Mouse (Mus musculus) megakaryocyte, embryonic 14.5 days (primary cell): ENCODE data around the gene Fam72a. TPM values are rescaled to one million over a fixed set of nuclear protein-coding genes. Genes with fewer than 3 reads are reported as not detected.
"Not testable (repeated sequence)": the region's sequence is repeated elsewhere in the genome, so short reads cannot be mapped to it uniquely, and the experiment has no call there.

ENCODE experiments used
- H3K27me3 ChIP-seq: replicated peaks from 2 replicates; pipeline ENCODE3; 2012; ENCODE audit warnings: inconsistent platforms
- H3K36me3 ChIP-seq: replicated peaks from 2 replicates; pipeline ENCODE3; 2012; ENCODE audit warnings: low read length, inconsistent platforms, mixed read lengths
- H3K4me1 ChIP-seq: 2 replicates; pipeline ENCODE4 v1.6.1; 2012; ENCODE audit warnings: inconsistent platforms
- H3K4me3 ChIP-seq: replicated peaks from 2 replicates; pipeline ENCODE3; 2012; ENCODE audit warnings: moderate library complexity, mild to moderate bottlenecking, inconsistent platforms
- H3K9me3 ChIP-seq: 2 replicates; pipeline ENCODE4 v1.6.1; 2012; ENCODE audit warnings: inconsistent platforms
- FLI1 ChIP-seq: IDR thresholded peaks from 2 replicates; pipeline ENCODE4 v1.6.1; 2012; ENCODE audit warnings: low read length, inconsistent platforms, mixed read lengths
- GATA1 ChIP-seq: IDR thresholded peaks from 3 replicates; pipeline ENCODE4 v1.6.1; 2012; ENCODE audit warnings: mixed read lengths, low read length, inconsistent platforms, borderline replicate concordance
- polyA plus RNA-seq: library from polyadenylated mRNA; stranded (reverse); fragments of >175 nt; gene quantifications from 2 replicates; pipeline ENCODE4 v1.2.3, GENCODE M21; 2012; ENCODE audit warnings: low replicate concordance; ENCODE audit not compliant: insufficient read depth

The Fam72a gene
- polyA plus RNA-seq, 1 experiment: 3.6 TPM

DNA sequence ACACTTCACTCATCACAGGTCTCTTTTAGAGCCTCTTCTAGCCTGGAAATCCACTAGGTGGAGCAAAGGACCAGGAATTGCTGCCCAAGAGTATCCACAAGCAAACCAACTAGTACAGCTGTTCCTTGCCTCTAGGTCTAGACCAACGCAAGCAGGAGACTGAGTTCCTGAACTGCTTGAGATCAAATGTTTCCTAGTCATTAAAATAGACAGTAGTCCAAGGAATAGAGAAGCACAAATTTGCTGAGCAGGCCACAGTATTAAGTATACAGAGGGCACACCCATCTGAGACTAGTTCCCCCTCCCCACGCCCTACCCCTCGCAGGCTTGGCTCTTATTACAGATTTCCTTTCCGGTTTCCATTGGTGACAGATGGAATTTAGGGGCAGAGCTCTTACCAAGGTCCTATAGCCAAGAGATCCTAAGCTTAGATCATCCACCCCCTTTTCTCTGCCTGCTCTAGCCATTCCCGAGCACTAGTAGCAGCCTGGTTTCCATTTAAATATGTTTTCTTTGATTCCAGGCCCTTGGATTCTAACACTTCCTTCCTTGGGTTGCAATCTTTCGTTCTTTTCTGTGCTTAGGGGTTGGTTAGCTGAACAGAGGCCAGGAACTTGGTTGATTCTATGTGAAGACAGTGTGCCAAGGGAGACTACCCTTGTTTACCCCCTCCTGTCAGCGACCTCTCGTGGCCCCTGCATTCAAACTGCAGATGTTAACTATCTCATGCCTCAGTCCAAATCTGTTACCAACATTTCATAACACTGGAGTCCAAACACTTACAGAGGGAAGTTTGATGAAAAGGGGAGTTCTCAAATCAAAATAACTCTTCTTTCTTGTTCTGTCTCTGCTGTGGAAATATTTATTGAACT, 21.0 kb downstream of the Fam72a start:
- Histone ChIP-seq H3K4me1 (peaks cover 27% of the 10 kb centered on the region), H3K4me3 (no peak overlapping the region), H3K9me3 (no peaks in the 10 kb centered on the region), H3K36me3 (no peaks in the 10 kb centered on the region), H3K27me3 (peaks cover 2% of the 10 kb centered on the region)
- no peak for TF ChIP-seq GATA1
- TF ChIP-seq FLI1: no peak

DNA sequence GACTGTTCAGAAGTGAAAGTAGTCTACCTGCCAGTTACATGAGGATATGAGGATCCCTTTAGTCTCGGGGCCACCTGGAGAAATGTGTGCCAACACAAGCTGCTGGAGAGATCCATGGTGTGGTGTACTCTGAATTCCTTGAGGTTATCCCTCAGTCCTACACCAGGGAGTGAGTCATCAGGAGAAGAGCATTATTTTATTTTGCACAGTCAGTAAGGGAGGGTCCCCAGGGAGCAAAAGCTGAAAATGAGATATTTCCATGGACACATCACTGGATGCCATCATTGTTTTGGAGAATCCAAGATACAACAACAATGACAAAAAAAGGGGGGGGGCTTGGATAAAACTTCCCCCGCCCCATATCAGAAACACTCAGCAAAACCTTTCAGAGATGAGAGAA, 24.3 kb downstream of the Fam72a start:
- H3K9me3 ChIP-seq: 0 out of 2 replicates have a peak, but pooled peaks cover 3% of the 10 kb centered on the region
- TF ChIP-seq GATA1: no peak
- TF ChIP-seq FLI1: no peak
- H3K27me3 ChIP-seq: peaks cover 6% of the 10 kb centered on the region
- H3K4me3 ChIP-seq: peak overlapping the region; percentile 10
- H3K36me3 ChIP-seq: no peaks in the 10 kb centered on the region
- peaks cover 35% of the 10 kb centered on the region for H3K4me1 ChIP-seq

DNA sequence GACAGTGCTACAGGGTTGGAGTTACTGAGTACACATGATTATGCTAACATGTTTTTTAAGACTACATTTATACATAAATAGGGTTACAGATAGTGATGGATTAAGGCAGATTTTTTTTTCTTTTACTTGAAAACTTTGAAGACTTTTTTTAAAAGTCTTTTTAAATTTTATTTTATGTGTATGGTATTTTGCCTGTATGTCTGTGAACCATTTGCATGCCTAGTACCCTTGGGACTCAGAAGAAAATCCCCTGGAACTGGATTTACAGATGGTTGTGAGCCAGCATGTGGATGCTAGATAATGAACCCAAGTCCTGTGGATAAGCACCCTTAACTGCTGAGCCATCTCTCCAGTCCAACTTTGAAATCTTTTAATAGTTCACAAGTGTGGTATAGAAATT, 25.7 kb downstream of the Fam72a start:
- Histone ChIP-seq H3K27me3 (peaks cover 13% of the 10 kb centered on the region), H3K4me3 (no peak overlapping the region), H3K36me3 (no peaks in the 10 kb centered on the region), H3K4me1 (peaks cover 33% of the 10 kb centered on the region), H3K9me3 (0 out of 2 replicates have a peak, but pooled peaks cover 3% of the 10 kb centered on the region)
- TF ChIP-seq GATA1 (no peak), FLI1 (no peak)

DNA sequence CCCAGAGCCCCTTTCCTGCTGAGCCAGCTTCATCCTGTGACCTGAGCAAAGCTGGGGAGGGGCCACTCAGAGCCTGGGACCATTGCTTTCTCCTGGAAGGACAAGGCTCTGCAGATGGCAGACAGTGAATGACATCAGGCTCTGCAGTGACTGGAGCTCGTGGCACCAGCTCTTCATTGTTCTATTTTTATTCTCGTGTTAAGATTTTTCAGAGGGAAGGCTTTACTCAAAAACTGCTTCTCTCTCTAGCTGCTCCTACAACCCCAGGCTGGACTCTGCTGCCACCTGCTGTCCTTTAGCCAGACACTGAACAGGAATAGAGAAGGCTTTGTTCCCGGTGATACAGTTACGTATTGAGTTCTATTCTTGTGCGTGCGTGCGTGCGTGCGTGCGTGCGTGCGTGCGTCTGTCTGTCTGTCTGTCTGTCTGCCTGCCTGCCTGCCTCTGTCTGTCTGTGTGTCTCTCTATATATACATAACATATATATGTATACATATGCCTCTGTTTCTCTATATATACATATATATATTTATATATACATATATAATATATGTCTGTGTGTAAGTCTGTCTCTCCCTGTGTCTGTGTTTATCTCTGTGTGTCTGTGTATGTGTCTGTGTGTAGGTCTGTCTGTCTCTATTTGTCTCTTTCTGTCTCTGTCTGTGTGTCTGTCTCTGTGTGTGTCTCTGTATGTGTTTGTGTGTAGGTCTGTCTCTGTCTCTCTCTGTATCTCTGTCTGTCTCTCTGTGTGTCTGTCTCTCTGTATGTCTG, 27.5 kb downstream of the Fam72a start:
- H3K9me3 ChIP-seq: 0 out of 2 replicates have a peak, but pooled peaks cover 3% of the 10 kb centered on the region
- no peaks in the 10 kb centered on the region for H3K36me3 ChIP-seq
- peaks cover 26% of the 10 kb centered on the region for H3K4me1 ChIP-seq
- TF ChIP-seq GATA1 (no peak), FLI1 (no peak)
- H3K27me3 ChIP-seq: peaks cover 13% of the 10 kb centered on the region
- H3K4me3 ChIP-seq: peak overlapping the region; percentile 78

DNA sequence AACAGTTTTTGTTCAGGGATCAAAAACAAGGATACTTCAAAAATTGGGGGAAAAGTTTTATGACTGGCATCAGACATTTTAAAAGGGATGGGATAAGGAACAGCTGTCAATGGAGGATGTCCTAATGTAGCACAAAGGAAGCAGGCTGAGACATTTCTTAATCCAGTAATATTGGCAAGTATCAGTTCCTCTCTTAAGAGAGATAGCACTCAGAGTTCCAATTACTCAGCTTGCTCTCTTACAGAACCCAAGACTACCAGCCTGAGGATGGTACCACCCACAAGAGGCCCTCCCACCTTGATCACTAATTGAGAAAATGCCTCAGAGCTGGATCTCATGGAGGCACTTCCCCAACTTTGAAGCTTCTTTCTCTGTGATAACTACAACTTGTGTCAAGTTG, 32.8 kb downstream of the Fam72a start:
- H3K4me3 ChIP-seq: no peak overlapping the region
- peaks cover 10% of the 10 kb centered on the region for H3K4me1 ChIP-seq
- TF ChIP-seq FLI1: no peak
- TF ChIP-seq GATA1: no peak
- H3K27me3 ChIP-seq: peaks cover 17% of the 10 kb centered on the region
- no peaks in the 10 kb centered on the region for H3K36me3 ChIP-seq
- 0 out of 2 replicates have a peak, but pooled peaks cover 3% of the 10 kb centered on the region for H3K9me3 ChIP-seq

DNA sequence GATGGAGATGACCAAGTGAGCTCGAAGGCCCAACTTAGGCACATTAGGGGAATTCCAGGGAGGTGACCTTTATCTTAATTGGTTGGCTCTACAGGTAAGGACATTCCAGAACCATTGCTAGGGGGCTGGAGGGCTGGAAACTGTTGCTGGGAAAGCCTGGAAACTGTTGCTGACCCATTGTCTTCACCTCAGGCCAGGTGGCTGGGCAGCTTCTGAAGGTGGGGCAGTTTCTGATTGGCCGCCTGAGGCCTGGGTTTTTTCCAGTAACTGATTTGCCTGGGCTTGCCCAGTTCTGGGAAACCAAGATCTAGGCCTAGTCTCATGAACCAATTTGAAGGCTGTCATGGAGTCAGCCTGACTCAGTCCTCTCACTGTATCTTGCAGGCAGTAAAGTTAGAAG, 34.4 kb downstream of the Fam72a start:
- no peaks in the 10 kb centered on the region for H3K36me3 ChIP-seq
- no peak overlapping the region for H3K4me3 ChIP-seq
- TF ChIP-seq FLI1 (no peak), GATA1 (no peak)
- no peaks in the 10 kb centered on the region for H3K9me3 ChIP-seq
- H3K27me3 ChIP-seq: peaks cover 13% of the 10 kb centered on the region
- peaks cover 10% of the 10 kb centered on the region for H3K4me1 ChIP-seq

DNA sequence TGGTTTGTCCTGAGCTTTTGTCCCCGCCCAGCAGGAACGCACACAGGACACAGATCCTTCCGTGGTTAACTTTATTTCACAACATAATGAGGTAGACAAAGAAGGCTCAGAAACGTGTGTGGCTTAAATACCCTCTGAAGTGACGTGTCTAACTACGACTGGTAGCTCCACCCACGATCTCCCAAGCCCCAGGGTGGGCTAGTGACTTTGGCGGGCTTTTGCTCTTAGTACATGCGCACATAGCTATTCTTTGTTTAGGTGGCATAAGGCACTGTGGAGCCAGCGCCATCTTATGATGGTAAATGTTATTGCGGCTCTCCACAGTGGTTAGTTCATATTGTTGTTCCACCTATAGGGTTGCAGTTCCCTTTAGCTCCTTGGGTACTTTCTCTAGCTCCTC, 38.4 kb downstream of the Fam72a start:
- H3K27me3 ChIP-seq: peaks cover 18% of the 10 kb centered on the region
- H3K4me1 ChIP-seq, H3K9me3 ChIP-seq, H3K4me3 ChIP-seq, H3K36me3 ChIP-seq: not testable (repeated sequence)

DNA sequence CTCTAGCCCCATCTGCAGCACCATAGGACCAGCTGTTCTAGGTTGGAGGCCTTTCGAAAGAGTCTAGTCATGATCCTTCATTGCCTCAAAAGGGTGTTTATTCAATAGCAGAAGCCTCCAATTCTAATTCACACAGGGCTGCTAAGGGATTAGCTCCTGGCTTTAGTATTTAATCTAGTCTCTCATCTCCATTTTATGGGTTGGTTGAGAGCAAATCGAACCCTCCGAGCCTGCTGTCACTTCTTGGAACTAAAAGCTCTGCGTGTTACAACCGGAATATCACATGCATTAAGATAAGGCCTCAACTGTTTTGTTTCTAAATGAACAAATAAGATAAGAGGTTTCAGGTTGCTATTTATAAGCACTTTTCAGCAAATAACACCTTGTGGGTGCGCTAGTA, 42.0 kb downstream of the Fam72a start:
- Histone ChIP-seq H3K4me1 (no peaks in the 10 kb centered on the region), H3K27me3 (peaks cover 18% of the 10 kb centered on the region), H3K36me3 (no peaks in the 10 kb centered on the region), H3K4me3 (no peak overlapping the region), H3K9me3 (no peaks in the 10 kb centered on the region)
- no peak for TF ChIP-seq FLI1
- TF ChIP-seq GATA1: no peak

DNA sequence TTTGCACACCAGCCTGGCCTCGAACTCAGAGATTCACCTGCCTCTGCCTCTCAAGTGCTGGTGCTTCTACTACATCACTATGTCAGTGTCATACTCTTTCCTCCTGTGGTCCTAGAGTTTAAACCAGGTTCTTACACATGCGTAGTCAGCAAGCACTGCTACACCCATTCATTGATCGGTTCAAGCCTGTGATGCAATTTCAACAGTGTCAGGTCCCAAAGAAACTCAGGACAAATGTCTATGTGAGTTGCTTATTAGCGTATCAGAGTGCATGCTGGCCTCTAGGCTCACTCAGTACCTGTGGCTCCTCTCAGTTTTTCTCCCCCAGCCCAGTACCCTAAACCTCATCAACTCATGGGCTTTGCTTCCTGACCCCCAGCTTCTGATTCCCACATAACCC, 42.7 kb downstream of the Fam72a start:
- Histone ChIP-seq H3K27me3 (peaks cover 20% of the 10 kb centered on the region), H3K4me1 (no peaks in the 10 kb centered on the region)

DNA sequence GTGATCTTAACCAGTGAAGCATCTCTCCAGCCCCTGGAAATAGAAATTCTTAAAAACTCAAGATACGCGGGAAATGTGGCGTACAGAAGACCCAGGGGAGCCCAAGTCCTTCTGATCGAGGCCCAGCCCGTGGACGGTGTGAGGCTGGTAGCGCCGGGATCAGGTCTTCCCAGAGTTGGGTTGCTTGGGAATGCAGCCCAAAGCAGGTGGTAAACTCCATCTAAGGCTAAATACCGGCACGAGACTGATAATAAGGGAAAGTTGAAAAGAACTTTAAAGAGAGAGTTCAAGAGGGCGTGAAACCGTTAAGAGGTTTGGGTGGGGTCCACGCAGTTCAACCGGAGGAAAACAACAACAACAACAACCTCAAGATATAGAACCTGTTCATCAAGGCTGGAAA, 46.0 kb downstream of the Fam72a start:
- no peak for TF ChIP-seq GATA1
- no peak for TF ChIP-seq FLI1
- H3K4me3 ChIP-seq: no peak overlapping the region
- H3K27me3 ChIP-seq: peaks cover 30% of the 10 kb centered on the region
- no peaks in the 10 kb centered on the region for H3K4me1 ChIP-seq
- H3K36me3 ChIP-seq: no peaks in the 10 kb centered on the region
- no peaks in the 10 kb centered on the region for H3K9me3 ChIP-seq

More for the DNA sequence above, 42.7 kb downstream of the Fam72a start:
- Histone ChIP-seq H3K4me3 (no peak overlapping the region), H3K36me3 (no peaks in the 10 kb centered on the region), H3K9me3 (no peaks in the 10 kb centered on the region)
- TF ChIP-seq FLI1 (no peak), GATA1 (no peak)
